ENCODE assay signal across 8 mouse cellular contexts in the genomic region with DNA sequence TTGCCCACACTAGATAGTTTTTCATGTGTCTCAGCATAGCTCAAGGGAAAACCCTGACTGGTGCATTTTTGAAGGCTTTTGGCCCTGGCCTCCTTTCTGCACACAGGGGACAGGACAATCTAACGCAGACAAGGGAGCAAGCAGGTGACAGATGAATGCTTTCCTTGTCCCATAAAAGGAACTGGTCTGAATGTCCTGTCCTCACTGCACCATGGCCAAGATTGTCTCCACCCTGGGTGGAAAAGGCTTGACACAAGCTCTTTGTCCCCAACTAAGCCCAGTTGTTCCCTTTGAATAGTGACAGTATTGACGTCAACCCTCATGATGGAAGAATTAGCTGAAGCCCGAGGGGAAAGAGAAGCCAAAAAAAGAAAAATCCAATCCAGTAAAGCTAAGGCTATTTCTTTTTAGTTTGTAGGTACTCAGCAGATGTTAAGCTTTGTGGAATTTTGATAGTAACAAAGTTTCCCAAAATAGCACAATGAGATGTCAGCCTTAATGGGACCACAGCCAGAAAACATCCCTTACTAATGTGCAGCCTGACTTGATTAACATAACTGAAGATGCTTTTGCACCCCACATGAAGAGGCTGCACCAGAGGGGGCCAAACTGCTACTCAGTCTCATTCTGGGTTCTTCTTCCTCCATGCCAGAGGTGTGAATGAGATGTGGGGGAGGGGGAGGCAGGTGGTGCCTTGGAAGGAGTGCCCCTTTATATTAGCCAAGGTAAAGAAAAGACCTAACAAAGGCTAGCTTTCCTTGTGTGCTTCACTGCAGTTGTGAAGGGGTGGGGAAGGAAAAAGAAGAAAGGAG. TPM values are rescaled to one million over a fixed set of nuclear protein-coding genes. Genes with fewer than 3 reads are reported as not detected.
DNase-seq lines count a peak whose midpoint lies in the region; ATAC-seq and TF ChIP-seq lines count a peak whose summit lies in the region.

No protein-coding gene starts in this region.

- DNase-seq in cerebellum, adult 11-12 months = peak; percentile 43
- no peak for DNase-seq in cerebellum, postnatal 25 days
- peak; percentile 13 for DNase-seq in kidney, postnatal 14 days
- no peak for DNase-seq in kidney, postnatal 10 days
- peak; percentile 62 for DNase-seq in Patski (ENCODE audit: low read depth, low spot score)
- peak; percentile 29 for DNase-seq in heart, postnatal 25 days (ENCODE audit: low spot score)
- DNase-seq in urinary bladder, adult 2 months (ENCODE audit: low spot score) = no peak
- no peak for DNase-seq in thymus, postnatal 14 days

- intact Hi-C loops in heart, postnatal 25 days (cut with DNase I) = loop anchor here (5.0 kb wide), 1 partner anchor 324 kb away; no protein-coding TSS in a partner anchor

- in situ Hi-C loops in Patski (cut with MboI; ENCODE audit: low pct_unique_long_range_greater_than_20kb) = no loop called here

- POLR2A ChIA-PET in Patski (lab: Charles Lee) = interaction anchor here (1.2 kb wide), 1 partner anchor 131 kb away, joined by 3 read pairs; no protein-coding TSS in a partner anchor

- no peak for TF ChIP-seq CTCF in Patski (IDR thresholded peaks at IDR 0.05)

- no peaks in the 10 kb centered on the region for H3K27me3 ChIP-seq in Patski

- ATAC-seq in Patski = no peak

- CTCF ChIA-PET in Patski (lab: Charles Lee) = interaction anchor here (1.1 to 1.6 kb wide), 2 partner anchors 23 to 101 kb away, joined by 3 to 5 read pairs; no protein-coding TSS in a partner anchor

RNA-seq across cellular contexts. Expression of gene Enpp5, which starts 47.6 kb away (rescaled TPM):
- 131 TPM for polyA plus RNA-seq in Patski (2021)
- total RNA-seq in heart, postnatal 25 days (2021) = 10 to 100 TPM; 10.1 to 10.6 TPM
- polyA plus RNA-seq in urinary bladder, adult 2 months (2012; rRNA removed) = 93.3 and 101 TPM in 2 replicates

Comparison
In these comparisons a context has a peak if more than half of its experiments do, and no peak if none do; other contexts are left out.
1. DNase-seq: peak in cerebellum, adult 11-12 months (single experiment), kidney, postnatal 14 days (single experiment), Patski (single experiment) and heart, postnatal 25 days (single experiment); none in cerebellum, postnatal 25 days (0 of 2), kidney, postnatal 10 days (single experiment), urinary bladder, adult 2 months (single experiment) and thymus, postnatal 14 days (single experiment).